Comparison of ENCODE assay signal across 11 mouse cellular contexts in genomic region chr1:177248638-177249037, GRCm38 (mm10). TPM values are rescaled to one million over a fixed set of nuclear protein-coding genes. Genes with fewer than 3 reads are reported as not detected.
A peak's percentile ranks its signal among the peaks of the same experiment; 100 is the strongest.
DNase-seq lines count a peak whose midpoint lies in the region; ATAC-seq and TF ChIP-seq lines count a peak whose summit lies in the region.
"Had no signal": no experiment of that assay in that cellular context is flagged by ENCODE, and none has a peak within 500 bp of the region (broad histone marks: within the 10 kb centered on the region; RNA-seq: fewer than 3 reads in every experiment).

No protein-coding gene starts in this region.

- ATAC-seq in midbrain, embryonic 14.5 days (ENCODE audit: low FRiP score, low TSS enrichment), result no peak
- ATAC-seq in midbrain, postnatal 0 days (ENCODE audit: low FRiP score), result no peak
- ATAC-seq in megakaryocyte-erythroid progenitor cell, adult 5-6 weeks (replicated peaks; ENCODE audit: low FRiP score, low TSS enrichment, poor library complexity, severe bottlenecking), result no peak

- no peak overlapping the region for H3K9ac ChIP-seq in midbrain, embryonic 14.5 days (replicated peaks; ENCODE audit: low read length)
- no peak overlapping the region for H3K9ac ChIP-seq in midbrain, postnatal 0 days (replicated peaks; ENCODE audit: low read length, poor library complexity, severe bottlenecking)
- H3K9ac ChIP-seq: embryonic facial prominence, embryonic 13.5 days; kidney, embryonic 15.5 days had no signal

- H3ac ChIP-seq in myocyte (ENCODE audit: control insufficient read depth, insufficient read length), result no peak overlapping the region

- no peak for TF ChIP-seq POLR2A in brain, embryonic 14.5 days (IDR thresholded peaks at IDR 0.05; ENCODE audit: borderline replicate concordance, extremely low read depth, insufficient read depth, insufficient read length, poor library complexity, severe bottlenecking)
- no peak for TF ChIP-seq POLR2A in myocyte (IDR thresholded peaks at IDR 0.05; ENCODE audit: insufficient read length, low read depth)

- no peaks in the 10 kb centered on the region for H3K27me3 ChIP-seq in midbrain, embryonic 14.5 days (ENCODE audit: control insufficient read depth, insufficient read depth, low read length)
- no peaks in the 10 kb centered on the region for H3K27me3 ChIP-seq in midbrain, postnatal 0 days (ENCODE audit: insufficient read depth, low read length)
- H3K27me3 ChIP-seq in myocyte (ENCODE audit: control insufficient read depth, insufficient read depth, insufficient read length), result no peaks in the 10 kb centered on the region
- H3K27me3 ChIP-seq: embryonic facial prominence, embryonic 13.5 days; kidney, embryonic 15.5 days had no signal

- H3K4me2 ChIP-seq in midbrain, embryonic 14.5 days (ENCODE audit: low read length), result no peak overlapping the region
- H3K4me2 ChIP-seq in midbrain, postnatal 0 days (ENCODE audit: low read depth, low read length, poor library complexity, severe bottlenecking), result no peak overlapping the region
- H3K4me2 ChIP-seq in myocyte (ENCODE audit: low read depth), result peak overlapping the region; percentile 55
- H3K4me2 ChIP-seq: embryonic facial prominence, embryonic 13.5 days; kidney, embryonic 15.5 days had no signal

- H3K36me3 ChIP-seq in midbrain, embryonic 14.5 days (ENCODE audit: control insufficient read depth, insufficient read depth, low read length), result no peaks in the 10 kb centered on the region
- H3K36me3 ChIP-seq in midbrain, postnatal 0 days (ENCODE audit: insufficient read depth, low read length), result no peaks in the 10 kb centered on the region
- H3K36me3 ChIP-seq in myocyte (ENCODE audit: control insufficient read depth, insufficient read depth), result no peaks in the 10 kb centered on the region
- H3K36me3 ChIP-seq: embryonic facial prominence, embryonic 13.5 days; kidney, embryonic 15.5 days had no signal

- H3K4me3 ChIP-seq in midbrain, embryonic 14.5 days (replicated peaks; ENCODE audit: low read depth, low read length), result no peak overlapping the region
- H3K4me3 ChIP-seq in midbrain, postnatal 0 days (ENCODE audit: low read depth, low read length), result no peak overlapping the region
- no peak overlapping the region for H3K4me3 ChIP-seq in myocyte
- H3K4me3 ChIP-seq: embryonic facial prominence, embryonic 13.5 days; kidney, embryonic 15.5 days had no signal

- no peaks in the 10 kb centered on the region for H3K9me3 ChIP-seq in midbrain, embryonic 14.5 days (ENCODE audit: control insufficient read depth, low read length)
- no peaks in the 10 kb centered on the region for H3K9me3 ChIP-seq in midbrain, postnatal 0 days (ENCODE audit: low read length)
- H3K9me3 ChIP-seq: embryonic facial prominence, embryonic 13.5 days; kidney, embryonic 15.5 days had no signal

- H3K4me1 ChIP-seq in midbrain, embryonic 14.5 days (ENCODE audit: control insufficient read depth, insufficient read depth, low read length), result 0 out of 2 replicates have a peak, but pooled peaks cover 3% of the 10 kb centered on the region
- H3K4me1 ChIP-seq in midbrain, postnatal 0 days (ENCODE audit: insufficient read depth, low read length), result no peaks in the 10 kb centered on the region
- H3K4me1 ChIP-seq: embryonic facial prominence, embryonic 13.5 days; kidney, embryonic 15.5 days had no signal

- H3K79me2 ChIP-seq in myocyte (ENCODE audit: control insufficient read depth, insufficient read depth), result peaks cover 28% of the 10 kb centered on the region

- DNase-seq in heart, adult 18-20 months, result peak; percentile 19 to 31
- no peak for DNase-seq in heart, adult 11 months
- no peak for DNase-seq in midbrain, embryonic 14.5 days
- DNase-seq in midbrain, postnatal 0 days (ENCODE audit: low spot score), result no peak
- peak; percentile 24 for DNase-seq in brain, embryonic 14.5 days (ENCODE audit: low read depth)
- no peak for DNase-seq in T-cell, adult 2 months (ENCODE audit: low spot score)
- DNase-seq: right cerebral cortex, postnatal 4 days had no signal

- 56% methylated on average over 4 of the region's 4 CpGs for WGBS in midbrain, embryonic 14.5 days
- WGBS in midbrain, postnatal 0 days, result 65% methylated on average over 4 of the region's 4 CpGs

- H3K27ac ChIP-seq in midbrain, embryonic 14.5 days (replicated peaks; ENCODE audit: low read depth, low read length), result 0 out of 2 replicates have a peak overlapping the region, but pooled peaks have one; percentile 26
- H3K27ac ChIP-seq in midbrain, postnatal 0 days (ENCODE audit: low read depth, low read length), result no peak overlapping the region
- H3K27ac ChIP-seq: embryonic facial prominence, embryonic 13.5 days; kidney, embryonic 15.5 days had no signal

- TF ChIP-seq CTCF in midbrain, postnatal 0 days (IDR thresholded peaks at IDR 0.05), result no peak
- TF ChIP-seq CTCF in brain, embryonic 14.5 days (IDR thresholded peaks at IDR 0.05; ENCODE audit: borderline replicate concordance, extremely low read depth, insufficient read depth, insufficient read length), result no peak

TF ChIP-seq in myocyte, 11 proteins besides CTCF, POLR2A, EP300 and RAD21:
- TF ChIP-seq SRF (IDR thresholded peaks at IDR 0.05; ENCODE audit: control insufficient read depth, insufficient read length, low read depth) (no peak), POLR2AphosphoS2 (IDR thresholded peaks at IDR 0.05; ENCODE audit: insufficient read length, low read depth) (no peak), REST (IDR thresholded peaks at IDR 0.05; ENCODE audit: insufficient read depth, insufficient read length) (no peak), CEBPB (IDR thresholded peaks at IDR 0.05; ENCODE audit: insufficient read depth, poor library complexity, severe bottlenecking) (no peak), USF1 (IDR thresholded peaks at IDR 0.05; ENCODE audit: low read depth) (no peak), TCF12 (IDR thresholded peaks at IDR 0.05; ENCODE audit: insufficient read depth, poor library complexity, severe bottlenecking) (no peak), MYOD1 (IDR thresholded peaks at IDR 0.05; ENCODE audit: control insufficient read depth in 1 of 3, insufficient read length in 2 of 3, low read depth in 2 of 3) (no peak), TCF3 (IDR thresholded peaks at IDR 0.05; ENCODE audit: insufficient read length, low read depth) (no peak), MYOG (IDR thresholded peaks at IDR 0.05; ENCODE audit: control insufficient read depth in 1 of 3, insufficient read depth in 1 of 3, insufficient read length in 2 of 3, low read depth in 2 of 3) (no peak), E2F4 (IDR thresholded peaks at IDR 0.05; ENCODE audit: insufficient read depth) (no peak), MAX (IDR thresholded peaks at IDR 0.05; ENCODE audit: low read depth) (no peak)

RNA-seq across cellular contexts. Expression of gene Akt3, which starts 9.4 kb away (rescaled TPM):
- 10 to 100 TPM; 16.9 to 19.8 TPM for total RNA-seq in heart, adult 18-20 months (2021)
- 27.3 and 33.7 TPM in 2 replicates for polyA plus RNA-seq in midbrain, embryonic 14.5 days (2014; fragmentation: Nextera tagmentation; extraction: Ambion mirVana)
- total RNA-seq in midbrain, postnatal 0 days (2014; rRNA removed), result 92.6 and 94.8 TPM in 2 replicates
- 12.7 and 14.5 TPM in 2 replicates for polyA plus RNA-seq in midbrain, postnatal 0 days (2015; fragmentation: Nextera tagmentation; extraction: Ambion mirVana)
- 34.4 and 55.5 TPM in 2 replicates for polyA plus RNA-seq in brain, embryonic 14.5 days (2012; rRNA removed)
- 8.7 TPM for polyA plus RNA-seq in myocyte (2012; fragmentation: generic; extraction: Trizol)
- total RNA-seq in megakaryocyte-erythroid progenitor cell, adult 5-6 weeks (2014; fragmentation: Nextera tagmentation), result 9.5 and 12.6 TPM in 2 replicates
- 22.6 and 23.7 TPM in 2 replicates for total RNA-seq in megakaryocyte-erythroid progenitor cell, adult 5-6 weeks (2017)

Comparison
In these comparisons a context has a peak if more than half of its experiments do, and no peak if none do; other contexts are left out.
1. DNase-seq: peak in heart, adult 18-20 months (2 of 2) and brain, embryonic 14.5 days (single experiment); none in heart, adult 11 months (single experiment), midbrain, embryonic 14.5 days (single experiment), midbrain, postnatal 0 days (single experiment) and T-cell, adult 2 months (single experiment).